ENCODE assay signal across 14 mouse cellular contexts in genomic region chr4:136512905-136513304, GRCm38 (mm10). TPM values are rescaled to one million over a fixed set of nuclear protein-coding genes. Genes with fewer than 3 reads are reported as not detected.
DNase-seq lines count a peak whose midpoint lies in the region; ATAC-seq lines count a peak whose summit lies in the region.
"Had no signal": no experiment of that assay in that cellular context is flagged by ENCODE, and none has a peak within 500 bp of the region (broad histone marks: within the 10 kb centered on the region; RNA-seq: fewer than 3 reads in every experiment).

No protein-coding gene starts in this region.

- no peaks in the 10 kb centered on the region for H3K9me3 ChIP-seq in forebrain, embryonic 11.5 days (ENCODE audit: control insufficient read depth, low read length)
- H3K9me3 ChIP-seq in forebrain, embryonic 15.5 days = no peaks in the 10 kb centered on the region
- no peaks in the 10 kb centered on the region for H3K9me3 ChIP-seq in midbrain, embryonic 10.5 days (replicated peaks)
- H3K9me3 ChIP-seq in midbrain, embryonic 16.5 days (replicated peaks; ENCODE audit: control insufficient read depth, low read length, poor library complexity, severe bottlenecking) = no peaks in the 10 kb centered on the region
- H3K9me3 ChIP-seq: embryonic facial prominence, embryonic 15.5 days had no signal

- no peaks in the 10 kb centered on the region for H3K27me3 ChIP-seq in forebrain, embryonic 11.5 days (ENCODE audit: control insufficient read depth, insufficient read depth, low read length)
- H3K27me3 ChIP-seq in forebrain, embryonic 15.5 days = no peaks in the 10 kb centered on the region
- H3K27me3 ChIP-seq in midbrain, embryonic 10.5 days (ENCODE audit: low read depth, poor library complexity, severe bottlenecking) = no peaks in the 10 kb centered on the region
- no peaks in the 10 kb centered on the region for H3K27me3 ChIP-seq in midbrain, embryonic 16.5 days (ENCODE audit: control insufficient read depth, insufficient read depth, low read depth, low read length)
- H3K27me3 ChIP-seq: embryonic facial prominence, embryonic 15.5 days had no signal

- no peak overlapping the region for H3K4me3 ChIP-seq in forebrain, embryonic 11.5 days (ENCODE audit: low read depth, low read length)
- no peak overlapping the region for H3K4me3 ChIP-seq in forebrain, embryonic 15.5 days
- no peak overlapping the region for H3K4me3 ChIP-seq in midbrain, embryonic 10.5 days
- H3K4me3 ChIP-seq in midbrain, embryonic 16.5 days (ENCODE audit: low read depth, low read length) = no peak overlapping the region
- H3K4me3 ChIP-seq: embryonic facial prominence, embryonic 15.5 days had no signal

- H3K9ac ChIP-seq in forebrain, embryonic 11.5 days (ENCODE audit: low read length) = no peak overlapping the region
- no peak overlapping the region for H3K9ac ChIP-seq in forebrain, embryonic 15.5 days (replicated peaks)
- H3K9ac ChIP-seq in midbrain, embryonic 16.5 days (ENCODE audit: low read depth, low read length) = no peak overlapping the region
- H3K9ac ChIP-seq: embryonic facial prominence, embryonic 15.5 days; liver, embryonic 14.5 days had no signal

- no peak overlapping the region for H3K27ac ChIP-seq in forebrain, embryonic 11.5 days (ENCODE audit: low read depth, low read length)
- no peak overlapping the region for H3K27ac ChIP-seq in forebrain, embryonic 15.5 days (replicated peaks)
- 0 out of 2 replicates have a peak overlapping the region, but pooled peaks have one; percentile 23 for H3K27ac ChIP-seq in midbrain, embryonic 10.5 days (replicated peaks)
- no peak overlapping the region for H3K27ac ChIP-seq in midbrain, embryonic 16.5 days (ENCODE audit: low read length)
- H3K27ac ChIP-seq: embryonic facial prominence, embryonic 15.5 days; liver, embryonic 14.5 days had no signal

- DNase-seq in forebrain, embryonic 11.5 days (ENCODE audit: low spot score) = peak; percentile 50
- DNase-seq in midbrain, embryonic 10.5 days (ENCODE audit: low spot score) = no peak
- peak; percentile 35 for DNase-seq in heart, postnatal 4 days
- DNase-seq in neural tube, embryonic 10.5 days (ENCODE audit: extremely low spot score, low spot score) = no peak
- no peak for DNase-seq in ovary, postnatal 14 days (ENCODE audit: low spot score)
- DNase-seq: lung, postnatal 36 days; midbrain, embryonic 14.5 days; right cerebral cortex, postnatal 4 days; thymus, postnatal 4 days had no signal

- ATAC-seq in forebrain, embryonic 11.5 days (replicated peaks; ENCODE audit: low FRiP score) = no peak
- ATAC-seq in forebrain, embryonic 15.5 days (replicated peaks) = no peak
- ATAC-seq in midbrain, embryonic 16.5 days = no peak
- no peak for ATAC-seq in inflammation-experienced regulatory T-cells, adult 6 months

- no peaks in the 10 kb centered on the region for H3K36me3 ChIP-seq in forebrain, embryonic 11.5 days (ENCODE audit: control insufficient read depth, insufficient read depth, low read length)
- H3K36me3 ChIP-seq in forebrain, embryonic 15.5 days = no peaks in the 10 kb centered on the region
- 0 out of 2 replicates have a peak, but pooled peaks cover 3% of the 10 kb centered on the region for H3K36me3 ChIP-seq in midbrain, embryonic 10.5 days
- H3K36me3 ChIP-seq in midbrain, embryonic 16.5 days (ENCODE audit: control insufficient read depth, insufficient read depth, low read length) = no peaks in the 10 kb centered on the region
- H3K36me3 ChIP-seq: embryonic facial prominence, embryonic 15.5 days had no signal

- H3K4me2 ChIP-seq in forebrain, embryonic 11.5 days (ENCODE audit: low read depth, low read length, severe bottlenecking) = no peak overlapping the region
- H3K4me2 ChIP-seq in forebrain, embryonic 15.5 days (replicated peaks) = no peak overlapping the region
- no peak overlapping the region for H3K4me2 ChIP-seq in midbrain, embryonic 16.5 days (ENCODE audit: low read length)
- H3K4me2 ChIP-seq: embryonic facial prominence, embryonic 15.5 days had no signal

- 0 out of 2 replicates have a peak, but pooled peaks cover 2% of the 10 kb centered on the region for H3K4me1 ChIP-seq in forebrain, embryonic 11.5 days (replicated peaks; ENCODE audit: control insufficient read depth, insufficient read depth, low read length)
- H3K4me1 ChIP-seq in forebrain, embryonic 15.5 days = 0 out of 2 replicates have a peak, but pooled peaks cover 3% of the 10 kb centered on the region
- H3K4me1 ChIP-seq in midbrain, embryonic 10.5 days = peaks cover 7% of the 10 kb centered on the region; the same call in 1 of the 2 replicates
- H3K4me1 ChIP-seq in midbrain, embryonic 16.5 days (ENCODE audit: control insufficient read depth, insufficient read depth, low read length) = no peaks in the 10 kb centered on the region

RNA-seq across cellular contexts. Expression of gene Luzp1, which starts 43.3 kb away (rescaled TPM):
- 119 and 121 TPM in 2 replicates for polyA plus RNA-seq in forebrain, embryonic 11.5 days (2014; fragmentation: Nextera tagmentation; extraction: Ambion mirVana)
- polyA plus RNA-seq in forebrain, embryonic 15.5 days (2015; fragmentation: Nextera tagmentation; extraction: Ambion mirVana) = 62.1 and 69.8 TPM in 2 replicates
- 119 and 135 TPM in 2 replicates for polyA plus RNA-seq in midbrain, embryonic 10.5 days (2016; fragmentation: Nextera tagmentation; extraction: Ambion mirVana)
- polyA plus RNA-seq in midbrain, embryonic 16.5 days (2015; fragmentation: Nextera tagmentation; extraction: Ambion mirVana) = 40.8 and 46.7 TPM in 2 replicates
- 10 to 100 TPM; 58.4 to 62.3 TPM for total RNA-seq in heart, postnatal 4 days (2021)
- polyA plus RNA-seq in inflammation-experienced regulatory T-cells, adult 6 months (2017; shearing (Covaris generic)) = 10 to 100 TPM in 1 of 3 experiments, 1 to 10 TPM in 2; 4.9 to 10.9 (median 5.6) TPM

RNA-seq across cellular contexts. Expression of gene 6030445D17Rik, which starts 50.9 kb away (rescaled TPM):
- not detected in 2 replicates for polyA plus RNA-seq in forebrain, embryonic 11.5 days (2014; fragmentation: Nextera tagmentation; extraction: Ambion mirVana)
- 0.10 and 0.57 TPM in 2 replicates for polyA plus RNA-seq in forebrain, embryonic 15.5 days (2015; fragmentation: Nextera tagmentation; extraction: Ambion mirVana)
- polyA plus RNA-seq in midbrain, embryonic 10.5 days (2016; fragmentation: Nextera tagmentation; extraction: Ambion mirVana) = 0.23 and 0.37 TPM in 2 replicates
- polyA plus RNA-seq in midbrain, embryonic 16.5 days (2015; fragmentation: Nextera tagmentation; extraction: Ambion mirVana) = 0.14 and 0.20 TPM in 2 replicates
- total RNA-seq in heart, postnatal 4 days (2021) = under 1 TPM; 0.34 to 0.45 TPM
- polyA plus RNA-seq in inflammation-experienced regulatory T-cells, adult 6 months (2017; shearing (Covaris generic)) = under 1 TPM in 1 of 3 experiments, not detected in 2; 0.19 TPM

Comparison
In these comparisons a context has a peak if more than half of its experiments do, and no peak if none do; other contexts are left out.
1. DNase-seq: peak in forebrain, embryonic 11.5 days (single experiment) and heart, postnatal 4 days (single experiment); none in midbrain, embryonic 10.5 days (single experiment), neural tube, embryonic 10.5 days (single experiment) and ovary, postnatal 14 days (single experiment).